Mouse (Mus musculus) thymus, adult 2 months (tissue): Measurements from ENCODE around the gene Klre1.

Experiments used
- CTCF ChIP-seq: fragments of 200-500 bp; IDR thresholded peaks from 2 replicates; pipeline ENCODE4 v1.5.1; 2012; ENCODE audit warnings: mild to moderate bottlenecking, control low read depth, low read length, moderate library complexity, borderline replicate concordance; ENCODE audit not compliant: control insufficient read depth, poor library complexity, insufficient read depth; ENCODE audit errors: extremely low read depth
- POLR2A ChIP-seq: fragments of 200-500 bp; IDR thresholded peaks from 2 replicates; pipeline ENCODE4 v1.6.1; 2012; ENCODE audit warnings: mild to moderate bottlenecking, low read length, control low read depth, moderate library complexity; ENCODE audit not compliant: control insufficient read depth, poor library complexity, insufficient read depth; ENCODE audit errors: extremely low read depth

GRCm38 (mm10) chr6:129623735-129624134, 46.0 kb downstream of the Klre1 start, which contains the start of gene Klrk1:
- TF ChIP-seq CTCF (no peak), POLR2A (no peak)
